7 mouse cellular contexts compared by ENCODE assay signal in the genomic region with DNA sequence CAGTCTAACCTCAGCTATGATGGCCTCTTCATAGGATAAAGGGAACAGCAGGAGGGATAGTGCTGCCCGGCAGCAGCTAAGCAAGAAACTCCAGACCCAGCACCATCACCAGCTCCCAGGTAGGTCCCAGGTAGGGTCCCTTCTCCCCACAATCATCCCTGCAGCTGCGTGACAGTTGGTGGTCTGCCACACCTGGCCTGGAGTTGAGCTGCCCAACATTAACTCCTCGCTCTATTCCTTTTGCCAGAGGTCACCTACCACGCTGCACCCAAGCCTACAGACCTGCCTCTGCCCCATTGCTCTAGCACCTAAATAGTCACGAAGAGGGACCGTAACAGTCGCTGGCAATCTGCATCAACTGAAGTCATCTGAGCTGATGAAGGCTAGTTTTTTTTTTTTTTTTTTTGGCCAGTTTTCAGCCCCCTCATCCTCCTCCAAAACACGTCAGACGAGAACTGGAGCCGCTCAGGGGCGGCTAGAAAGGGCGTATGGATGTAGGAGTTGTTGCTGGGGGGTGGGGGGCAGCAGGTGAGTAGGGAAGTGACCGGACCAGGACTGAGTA. TPM values are rescaled to one million over a fixed set of nuclear protein-coding genes. Genes with fewer than 3 reads are reported as not detected.
DNase-seq lines count a peak whose midpoint lies in the region; ATAC-seq and TF ChIP-seq lines count a peak whose summit lies in the region.

No protein-coding gene starts in this region.

- TF ChIP-seq POLR2A in lung, adult 2 months (IDR thresholded peaks at IDR 0.05; ENCODE audit: borderline replicate concordance, extremely low read depth, low read depth, low read length) = no peak

- no peaks in the 10 kb centered on the region for H3K36me3 ChIP-seq in lung, postnatal 0 days (ENCODE audit: insufficient read depth, low read length)
- peaks cover 11% of the 10 kb centered on the region for H3K36me3 ChIP-seq in forebrain, embryonic 12.5 days (replicated peaks)
- peaks cover 13% of the 10 kb centered on the region for H3K36me3 ChIP-seq in limb, embryonic 13.5 days
- H3K36me3 ChIP-seq in stomach, embryonic 15.5 days = no peaks in the 10 kb centered on the region

- no peak overlapping the region for H3K9ac ChIP-seq in lung, postnatal 0 days (replicated peaks; ENCODE audit: low read depth)
- peak overlapping the region; percentile 99; the same call in 1 of the 2 replicates for H3K9ac ChIP-seq in forebrain, embryonic 12.5 days
- peak overlapping the region; percentile 96 for H3K9ac ChIP-seq in limb, embryonic 13.5 days
- H3K9ac ChIP-seq in stomach, embryonic 15.5 days = no peak overlapping the region

- H3K27ac ChIP-seq in lung, postnatal 0 days (ENCODE audit: low read length) = no peak overlapping the region
- H3K27ac ChIP-seq in forebrain, embryonic 12.5 days = peak overlapping the region; percentile 97
- no peak overlapping the region for H3K27ac ChIP-seq in limb, embryonic 13.5 days
- no peak overlapping the region for H3K27ac ChIP-seq in stomach, embryonic 15.5 days

- TF ChIP-seq CTCF in lung, postnatal 0 days (IDR thresholded peaks at IDR 0.05) = no peak
- TF ChIP-seq CTCF in lung, adult 2 months (IDR thresholded peaks at IDR 0.05; ENCODE audit: insufficient read depth, low read length) = no peak

- H3K9me3 ChIP-seq in lung, postnatal 0 days (ENCODE audit: low read length) = no peaks in the 10 kb centered on the region
- H3K9me3 ChIP-seq in forebrain, embryonic 12.5 days = no peaks in the 10 kb centered on the region
- H3K9me3 ChIP-seq in limb, embryonic 13.5 days = no peaks in the 10 kb centered on the region
- no peaks in the 10 kb centered on the region for H3K9me3 ChIP-seq in stomach, embryonic 15.5 days

- 9% methylated on average over 13 of the region's 13 CpGs for WGBS in lung, postnatal 0 days
- WGBS in lung, adult 2 months = 9% methylated on average over 13 of the region's 13 CpGs
- 8% methylated on average over 13 of the region's 13 CpGs for WGBS in forebrain, embryonic 12.5 days
- 8% methylated on average over 13 of the region's 13 CpGs for WGBS in limb, embryonic 13.5 days
- 9% methylated on average over 13 of the region's 13 CpGs for WGBS in stomach, embryonic 15.5 days

- H3K4me3 ChIP-seq in lung, postnatal 0 days (ENCODE audit: low read depth, low read length) = peak overlapping the region; percentile 50
- H3K4me3 ChIP-seq in lung, adult 2 months (replicated peaks; ENCODE audit: extremely low read depth, low read depth, low read length) = no peak overlapping the region
- peak overlapping the region; percentile 84 for H3K4me3 ChIP-seq in forebrain, embryonic 12.5 days (replicated peaks)
- H3K4me3 ChIP-seq in limb, embryonic 13.5 days = peak overlapping the region; percentile 91
- H3K4me3 ChIP-seq in stomach, embryonic 15.5 days (replicated peaks) = peak overlapping the region; percentile 75

- DNase-seq in lung, postnatal 0 days (ENCODE audit: low spot score) = no peak
- no peak for DNase-seq in lung, adult 2 months
- DNase-seq in adrenal gland, adult 8-10 months = no peak
- DNase-seq in ovary, postnatal 36 days (ENCODE audit: low spot score) = no peak

- no peak for ATAC-seq in lung, postnatal 0 days
- ATAC-seq in forebrain, embryonic 12.5 days (ENCODE audit: low FRiP score) = no peak
- ATAC-seq in limb, embryonic 13.5 days (ENCODE audit: low FRiP score, low read depth) = no peak
- no peak for ATAC-seq in stomach, embryonic 15.5 days (ENCODE audit: insufficient read depth, low FRiP score, low read depth)

- H3K27me3 ChIP-seq in lung, postnatal 0 days (replicated peaks; ENCODE audit: insufficient read depth, low read length) = peaks cover 15% of the 10 kb centered on the region; the same call in 1 of the 2 replicates
- H3K27me3 ChIP-seq in forebrain, embryonic 12.5 days = peaks cover 8% of the 10 kb centered on the region
- H3K27me3 ChIP-seq in limb, embryonic 13.5 days = no peaks in the 10 kb centered on the region
- H3K27me3 ChIP-seq in stomach, embryonic 15.5 days (replicated peaks) = peaks cover 10% of the 10 kb centered on the region; the same call in 1 of the 2 replicates

- peak overlapping the region; percentile 96 for H3K4me2 ChIP-seq in lung, postnatal 0 days (replicated peaks; ENCODE audit: low read depth, low read length)
- H3K4me2 ChIP-seq in forebrain, embryonic 12.5 days = peak overlapping the region; percentile 79
- H3K4me2 ChIP-seq in limb, embryonic 13.5 days (replicated peaks) = peak overlapping the region; percentile 86
- peak overlapping the region; percentile 95 for H3K4me2 ChIP-seq in stomach, embryonic 15.5 days

- H3K4me1 ChIP-seq in lung, postnatal 0 days (ENCODE audit: insufficient read depth, low read depth, low read length) = no peaks in the 10 kb centered on the region; the same call in 1 of the 2 replicates
- no peaks in the 10 kb centered on the region; the same call in 1 of the 2 replicates for H3K4me1 ChIP-seq in lung, adult 2 months (ENCODE audit: control insufficient read depth, insufficient read depth, low read length)
- peaks cover 37% of the 10 kb centered on the region for H3K4me1 ChIP-seq in forebrain, embryonic 12.5 days
- H3K4me1 ChIP-seq in limb, embryonic 13.5 days = peaks cover 22% of the 10 kb centered on the region
- peaks cover 23% of the 10 kb centered on the region for H3K4me1 ChIP-seq in stomach, embryonic 15.5 days

- no peak for TF ChIP-seq EP300 in lung, postnatal 0 days (IDR thresholded peaks at IDR 0.05)

RNA-seq across cellular contexts. Expression of a gene that starts 0.7 kb away (rescaled TPM):
- 11.0 and 12.5 TPM in 2 replicates for polyA plus RNA-seq in lung, postnatal 0 days (2015; fragmentation: Nextera tagmentation; extraction: Ambion mirVana)
- 23.4 and 23.6 TPM in 2 replicates for polyA plus RNA-seq in lung, adult 2 months (2012; rRNA removed)
- 124 and 160 TPM in 2 replicates for polyA plus RNA-seq in forebrain, embryonic 12.5 days (2016; fragmentation: Nextera tagmentation; extraction: Ambion mirVana)
- polyA plus RNA-seq in limb, embryonic 13.5 days (2015; fragmentation: Nextera tagmentation; extraction: Ambion mirVana) = 67.7 and 71.4 TPM in 2 replicates
- polyA plus RNA-seq in stomach, embryonic 15.5 days (2015; fragmentation: Nextera tagmentation; extraction: Ambion mirVana) = 48.7 TPM in 2 replicates
- 10 to 100 TPM; 66.2 to 86.0 (median 72.4) TPM for total RNA-seq in adrenal gland, adult 8-10 months (2022)

Comparison
In these comparisons a context has a peak if more than half of its experiments do, and no peak if none do; other contexts are left out.
1. H3K9ac ChIP-seq: peak in forebrain, embryonic 12.5 days (single experiment) and limb, embryonic 13.5 days (single experiment); none in lung, postnatal 0 days (single experiment) and stomach, embryonic 15.5 days (single experiment).
2. Peak in every context shown above with its lines, with median percentiles within 50 percentile points of each other: H3K4me2 ChIP-seq.